Comparison of ENCODE assay signal across 7 mouse cellular contexts in the genomic region with DNA sequence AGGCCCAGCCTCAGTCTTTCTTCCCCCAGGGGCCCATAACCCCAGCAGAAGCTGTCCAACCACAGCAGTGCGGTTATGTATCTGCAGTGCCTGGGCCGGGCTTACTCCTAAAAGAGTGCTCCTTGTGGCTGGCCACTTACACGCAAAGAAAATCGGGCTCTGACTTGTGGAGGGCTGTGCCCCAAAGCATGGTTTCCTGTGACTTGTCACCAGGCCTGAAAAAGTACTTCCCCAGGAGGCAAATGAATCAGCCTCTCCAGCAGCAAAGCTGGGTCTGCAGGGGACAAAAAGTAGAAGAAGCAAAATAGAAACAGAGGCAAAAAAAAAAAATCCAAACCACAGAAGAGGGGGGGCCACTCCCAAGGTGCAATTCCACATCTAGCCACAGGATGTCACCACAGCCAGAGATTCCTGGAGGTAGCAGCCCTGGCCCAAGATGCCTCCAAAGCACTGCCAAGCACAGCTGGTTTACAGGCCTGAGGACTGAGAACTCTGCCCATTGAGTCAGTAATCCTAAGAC. TPM values are rescaled to one million over a fixed set of nuclear protein-coding genes. Genes with fewer than 3 reads are reported as not detected.
DNase-seq lines count a peak whose midpoint lies in the region; ATAC-seq and TF ChIP-seq lines count a peak whose summit lies in the region.

No protein-coding gene starts in this region.

- no peaks in the 10 kb centered on the region for H3K36me3 ChIP-seq in forebrain, embryonic 15.5 days
- H3K36me3 ChIP-seq in hindbrain, embryonic 15.5 days = no peaks in the 10 kb centered on the region

- 0 out of 2 replicates have a peak, but pooled peaks have one; percentile 29 for ATAC-seq in forebrain, embryonic 15.5 days (replicated peaks)
- peak; percentile 54; the same call in 1 of the 2 replicates for ATAC-seq in hindbrain, embryonic 15.5 days (ENCODE audit: low FRiP score, low read depth)
- ATAC-seq in megakaryocyte-erythroid progenitor cell, adult 5-6 weeks (replicated peaks; ENCODE audit: low FRiP score, low TSS enrichment, poor library complexity, severe bottlenecking) = peak; percentile 47

- intact Hi-C loops in left cerebral cortex, adult 2 months (cut with DNase I) = loop anchor here (1.0 to 5.0 kb wide), 3 partner anchors 77 to 279 kb away; partner anchors contain the start of gene Glce

- no peak overlapping the region for H3K4me3 ChIP-seq in forebrain, embryonic 15.5 days
- no peak overlapping the region for H3K4me3 ChIP-seq in hindbrain, embryonic 15.5 days
- H3K4me3 ChIP-seq in left cerebral cortex, adult 2 months = no peak overlapping the region

- 30% methylated on average over 4 of the region's 4 CpGs for WGBS in forebrain, embryonic 15.5 days
- WGBS in hindbrain, embryonic 15.5 days = 39% methylated on average over 4 of the region's 4 CpGs

- H3K9me3 ChIP-seq in forebrain, embryonic 15.5 days = no peaks in the 10 kb centered on the region
- H3K9me3 ChIP-seq in hindbrain, embryonic 15.5 days = no peaks in the 10 kb centered on the region

- H3K27me3 ChIP-seq in forebrain, embryonic 15.5 days = no peaks in the 10 kb centered on the region
- no peaks in the 10 kb centered on the region for H3K27me3 ChIP-seq in hindbrain, embryonic 15.5 days

- H3K27ac ChIP-seq in forebrain, embryonic 15.5 days (replicated peaks) = no peak overlapping the region
- H3K27ac ChIP-seq in hindbrain, embryonic 15.5 days (replicated peaks) = peak overlapping the region; percentile 42
- H3K27ac ChIP-seq in left cerebral cortex, adult 2 months = no peak overlapping the region; the same call in 1 of the 2 replicates

- H3K9ac ChIP-seq in forebrain, embryonic 15.5 days (replicated peaks) = no peak overlapping the region
- H3K9ac ChIP-seq in hindbrain, embryonic 15.5 days = no peak overlapping the region

- TF ChIP-seq CTCF in left cerebral cortex, adult 2 months (IDR thresholded peaks at IDR 0.05) = peak; percentile 91

- DNase-seq in T-cell, adult 2 months (ENCODE audit: low spot score) = peak; percentile 78
- DNase-seq in cerebellum, adult 11-12 months = peak; percentile 21
- peak; percentile 71 to 80 for DNase-seq in left cerebral cortex, adult 2 months (ENCODE audit: extremely low spot score in 1 of 2, low spot score in 2 of 2)
- DNase-seq in right cerebral cortex, postnatal 25 days = peak; percentile 73

- no peaks in the 10 kb centered on the region for H3K4me1 ChIP-seq in forebrain, embryonic 15.5 days
- H3K4me1 ChIP-seq in hindbrain, embryonic 15.5 days (replicated peaks) = peaks cover 3% of the 10 kb centered on the region; the same call in 1 of the 2 replicates

- no peak overlapping the region for H3K4me2 ChIP-seq in forebrain, embryonic 15.5 days (replicated peaks)
- no peak overlapping the region for H3K4me2 ChIP-seq in hindbrain, embryonic 15.5 days

RNA-seq across cellular contexts. Expression of gene Kif23, which starts 18.9 kb away (rescaled TPM):
- 40.2 and 45.5 TPM in 2 replicates for polyA plus RNA-seq in forebrain, embryonic 15.5 days (2015; fragmentation: Nextera tagmentation; extraction: Ambion mirVana)
- polyA plus RNA-seq in hindbrain, embryonic 15.5 days (2015; fragmentation: Nextera tagmentation; extraction: Ambion mirVana) = 20.4 and 21.6 TPM in 2 replicates
- 1 to 10 TPM; 2.6 to 4.7 TPM for total RNA-seq in left cerebral cortex, adult 2 months (2021)
- total RNA-seq in megakaryocyte-erythroid progenitor cell, adult 5-6 weeks (2014; fragmentation: Nextera tagmentation) = 54.7 and 95.0 TPM in 2 replicates
- 59.4 and 67.3 TPM in 2 replicates for total RNA-seq in megakaryocyte-erythroid progenitor cell, adult 5-6 weeks (2017)

RNA-seq across cellular contexts. Expression of gene Rplp1, which starts 51.1 kb away (rescaled TPM):
- 859 and 881 TPM in 2 replicates for polyA plus RNA-seq in forebrain, embryonic 15.5 days (2015; fragmentation: Nextera tagmentation; extraction: Ambion mirVana)
- 942 and 984 TPM in 2 replicates for polyA plus RNA-seq in hindbrain, embryonic 15.5 days (2015; fragmentation: Nextera tagmentation; extraction: Ambion mirVana)
- total RNA-seq in left cerebral cortex, adult 2 months (2021) = 1,000 to 10,000 TPM; 1,334 to 1,440 TPM
- 5,809 and 5,838 TPM in 2 replicates for total RNA-seq in megakaryocyte-erythroid progenitor cell, adult 5-6 weeks (2014; fragmentation: Nextera tagmentation)
- total RNA-seq in megakaryocyte-erythroid progenitor cell, adult 5-6 weeks (2017) = 6,867 and 6,903 TPM in 2 replicates

Comparison
In these comparisons a context has a peak if more than half of its experiments do, and no peak if none do; other contexts are left out.
1. DNase-seq: peak in every context shown above with its lines; median percentile 78 in T-cell, adult 2 months; 76 in left cerebral cortex, adult 2 months; 73 in right cerebral cortex, postnatal 25 days; 21 in cerebellum, adult 11-12 months.
2. RNA of gene Kif23, which starts 18.9 kb away (total RNA-seq): 54.7 to 95.0 TPM in megakaryocyte-erythroid progenitor cell, adult 5-6 weeks; 2.6 to 4.7 TPM in left cerebral cortex, adult 2 months; every median in the first group is over 4 times any median in the second.
3. RNA of gene Rplp1, which starts 51.1 kb away (total RNA-seq): 5,809 to 6,903 TPM in megakaryocyte-erythroid progenitor cell, adult 5-6 weeks; 1,334 to 1,440 TPM in left cerebral cortex, adult 2 months; every median in the first group is over 4 times any median in the second.
4. Peak in every context shown above with its lines, with median percentiles within 50 percentile points of each other: ATAC-seq.